8 mouse cellular contexts compared by ENCODE assay signal in the genomic region with DNA sequence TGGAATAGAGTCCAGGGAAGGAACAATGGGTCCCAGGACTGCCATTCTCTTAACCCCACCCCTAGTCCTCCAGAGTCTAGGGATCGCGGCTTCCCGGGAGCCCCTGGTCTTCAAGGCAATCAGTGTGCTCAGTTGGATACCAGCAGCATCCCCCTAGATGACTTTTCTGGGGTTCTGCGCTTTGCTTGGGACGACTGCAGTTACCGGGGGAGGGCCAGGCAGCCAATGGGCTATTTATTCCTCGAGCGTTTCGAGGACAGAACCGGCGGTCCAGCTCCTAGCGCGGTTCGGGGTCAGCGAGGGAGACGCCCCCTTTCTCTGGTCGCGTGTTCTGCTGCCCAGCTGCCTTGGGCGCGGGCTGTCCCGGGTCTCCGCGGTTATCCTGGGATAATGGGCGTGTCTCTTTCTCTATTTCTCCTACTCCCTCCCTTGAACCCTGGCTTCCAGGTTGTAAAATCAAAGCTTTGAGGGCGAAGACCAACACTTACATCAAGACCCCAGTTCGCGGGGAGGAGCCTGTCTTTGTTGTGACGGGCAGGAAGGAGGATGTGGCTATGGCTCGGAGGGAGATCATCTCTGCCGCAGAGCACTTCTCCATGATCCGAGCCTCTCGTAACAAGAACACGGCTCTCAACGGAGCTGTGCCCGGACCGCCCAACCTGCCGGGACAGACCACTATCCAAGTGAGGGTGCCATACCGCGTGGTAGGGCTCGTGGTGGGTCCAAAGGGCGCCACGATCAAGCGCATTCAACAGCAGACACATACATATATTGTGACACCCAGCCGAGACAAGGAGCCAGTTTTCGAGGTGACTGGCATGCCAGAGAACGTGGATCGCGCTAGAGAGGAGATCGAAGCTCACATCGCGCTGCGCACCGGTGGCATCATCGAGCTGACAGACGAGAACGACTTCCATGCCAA. TPM values are rescaled to one million over a fixed set of nuclear protein-coding genes. Genes with fewer than 3 reads are reported as not detected.
DNase-seq lines count a peak whose midpoint lies in the region; ATAC-seq and TF ChIP-seq lines count a peak whose summit lies in the region.

No protein-coding gene starts in this region.

- peaks cover 49% of the 10 kb centered on the region for H3K4me1 ChIP-seq in embryonic facial prominence, embryonic 10.5 days
- peaks cover 24% of the 10 kb centered on the region for H3K4me1 ChIP-seq in heart, embryonic 12.5 days (replicated peaks)
- peaks cover 14% of the 10 kb centered on the region for H3K4me1 ChIP-seq in kidney, postnatal 0 days (replicated peaks; ENCODE audit: insufficient read depth, low read length)
- no peaks in the 10 kb centered on the region for H3K4me1 ChIP-seq in liver, embryonic 14.5 days (replicated peaks; ENCODE audit: control insufficient read depth in 2 of 2, insufficient read depth in 2 of 2, low read length in 1 of 2)
- H3K4me1 ChIP-seq in neural tube, embryonic 14.5 days (ENCODE audit: control insufficient read depth, insufficient read depth, low read length): peaks cover 25% of the 10 kb centered on the region

- H3K27ac ChIP-seq in embryonic facial prominence, embryonic 10.5 days (replicated peaks): peak overlapping the region; percentile 100
- peak overlapping the region; percentile 96 for H3K27ac ChIP-seq in heart, embryonic 12.5 days (ENCODE audit: poor library complexity, severe bottlenecking)
- peak overlapping the region; percentile 96 for H3K27ac ChIP-seq in kidney, postnatal 0 days
- H3K27ac ChIP-seq in liver, embryonic 14.5 days: no peak overlapping the region
- peak overlapping the region; percentile 100 for H3K27ac ChIP-seq in neural tube, embryonic 14.5 days (ENCODE audit: low read depth, low read length)

- peaks cover 35% of the 10 kb centered on the region for H3K36me3 ChIP-seq in embryonic facial prominence, embryonic 10.5 days (replicated peaks)
- H3K36me3 ChIP-seq in heart, embryonic 12.5 days: peaks cover 18% of the 10 kb centered on the region
- no peaks in the 10 kb centered on the region for H3K36me3 ChIP-seq in kidney, postnatal 0 days (ENCODE audit: insufficient read depth, low read length)
- H3K36me3 ChIP-seq in liver, embryonic 14.5 days (replicated peaks; ENCODE audit: control insufficient read depth, insufficient read depth, low read depth): no peaks in the 10 kb centered on the region
- peaks cover 20% of the 10 kb centered on the region for H3K36me3 ChIP-seq in neural tube, embryonic 14.5 days (ENCODE audit: control insufficient read depth, insufficient read depth, low read length)

- H3K27me3 ChIP-seq in embryonic facial prominence, embryonic 10.5 days (replicated peaks; ENCODE audit: low read depth, poor library complexity, severe bottlenecking): no peaks in the 10 kb centered on the region
- H3K27me3 ChIP-seq in heart, embryonic 12.5 days (replicated peaks): no peaks in the 10 kb centered on the region
- H3K27me3 ChIP-seq in kidney, postnatal 0 days (ENCODE audit: insufficient read depth, low read length): no peaks in the 10 kb centered on the region
- peaks cover 40% of the 10 kb centered on the region for H3K27me3 ChIP-seq in liver, embryonic 14.5 days (ENCODE audit: control insufficient read depth, insufficient read depth, low read length)
- H3K27me3 ChIP-seq in neural tube, embryonic 14.5 days (ENCODE audit: control insufficient read depth, insufficient read depth, low read length): no peaks in the 10 kb centered on the region

- ATAC-seq in heart, embryonic 12.5 days (ENCODE audit: insufficient number of reproducible peaks, low FRiP score): no peak
- no peak for ATAC-seq in kidney, postnatal 0 days (replicated peaks; ENCODE audit: low FRiP score, low read depth)
- ATAC-seq in liver, embryonic 14.5 days (ENCODE audit: insufficient read depth): no peak
- no peak for ATAC-seq in neural tube, embryonic 14.5 days (ENCODE audit: low read depth)

- no peak for TF ChIP-seq CTCF in kidney, postnatal 0 days (IDR thresholded peaks at IDR 0.05; ENCODE audit: low read depth)
- TF ChIP-seq CTCF in liver, embryonic 14.5 days (IDR thresholded peaks at IDR 0.05; ENCODE audit: low read depth): no peak

- no peak for TF ChIP-seq EP300 in liver, embryonic 14.5 days (IDR thresholded peaks at IDR 0.05; ENCODE audit: low read depth)

- H3K4me3 ChIP-seq in embryonic facial prominence, embryonic 10.5 days: peak overlapping the region; percentile 100
- H3K4me3 ChIP-seq in heart, embryonic 12.5 days: peak overlapping the region; percentile 73
- H3K4me3 ChIP-seq in kidney, postnatal 0 days (replicated peaks; ENCODE audit: low read depth, low read length): peak overlapping the region; percentile 74
- peak overlapping the region; percentile 54 to 56 for H3K4me3 ChIP-seq in liver, embryonic 14.5 days (ENCODE audit: insufficient read depth in 1 of 2, low read depth in 2 of 2, low read length in 2 of 2)
- H3K4me3 ChIP-seq in neural tube, embryonic 14.5 days (ENCODE audit: low read depth, low read length): peak overlapping the region; percentile 96

- DNase-seq in B cell, adult 2 months: peak; percentile 26 to 35
- DNase-seq in adrenal gland, adult 18-20 months (ENCODE audit: low spot score in 2 of 2): peak; percentile 10 to 21
- DNase-seq in embryonic facial prominence, embryonic 10.5 days (ENCODE audit: low spot score): peak; percentile 76
- DNase-seq in kidney, postnatal 0 days (ENCODE audit: low spot score): peak; percentile 81
- no peak for DNase-seq in liver, embryonic 14.5 days (ENCODE audit: low read depth in 3 of 3, low spot score in 3 of 3)
- peak; percentile 58 to 61 for DNase-seq in thymus, postnatal 10 days (ENCODE audit: low spot score in 2 of 2)

- no peaks in the 10 kb centered on the region for H3K9me3 ChIP-seq in embryonic facial prominence, embryonic 10.5 days
- no peaks in the 10 kb centered on the region for H3K9me3 ChIP-seq in heart, embryonic 12.5 days (replicated peaks)
- no peaks in the 10 kb centered on the region for H3K9me3 ChIP-seq in kidney, postnatal 0 days (replicated peaks; ENCODE audit: low read length)
- H3K9me3 ChIP-seq in liver, embryonic 14.5 days (ENCODE audit: control insufficient read depth, low read length): no peaks in the 10 kb centered on the region
- H3K9me3 ChIP-seq in neural tube, embryonic 14.5 days (ENCODE audit: control insufficient read depth, low read length): no peaks in the 10 kb centered on the region

- WGBS in embryonic facial prominence, embryonic 10.5 days: under 1% methylated on average over 56 of the region's 56 CpGs
- under 1% methylated on average over 56 of the region's 56 CpGs for WGBS in heart, embryonic 12.5 days
- 2% methylated on average over 56 of the region's 56 CpGs for WGBS in kidney, postnatal 0 days
- 2% methylated on average over 56 of the region's 56 CpGs for WGBS in liver, embryonic 14.5 days (ENCODE audit: insufficient replicate concordance)
- WGBS in neural tube, embryonic 14.5 days: under 1% methylated on average over 56 of the region's 56 CpGs

- H3K9ac ChIP-seq in heart, embryonic 12.5 days: peak overlapping the region; percentile 93
- peak overlapping the region; percentile 88 for H3K9ac ChIP-seq in kidney, postnatal 0 days (ENCODE audit: low read depth, low read length)
- H3K9ac ChIP-seq in liver, embryonic 14.5 days (replicated peaks): no peak overlapping the region
- H3K9ac ChIP-seq in neural tube, embryonic 14.5 days (replicated peaks; ENCODE audit: low read depth, low read length): peak overlapping the region; percentile 100

- H3K4me2 ChIP-seq in heart, embryonic 12.5 days: peak overlapping the region; percentile 92
- peak overlapping the region; percentile 59 for H3K4me2 ChIP-seq in kidney, postnatal 0 days (ENCODE audit: low read length)
- H3K4me2 ChIP-seq in liver, embryonic 14.5 days (ENCODE audit: low read depth): peak overlapping the region; percentile 76
- H3K4me2 ChIP-seq in neural tube, embryonic 14.5 days (ENCODE audit: low read depth, low read length): peak overlapping the region; percentile 96

RNA-seq across cellular contexts. Expression of a gene that starts 1.4 kb away (rescaled TPM):
- total RNA-seq in adrenal gland, adult 18-20 months (2021): 1 to 10 TPM; 1.2 to 1.4 TPM
- 27.8 and 30.1 TPM in 2 replicates for polyA plus RNA-seq in embryonic facial prominence, embryonic 10.5 days (2016; fragmentation: Nextera tagmentation; extraction: Ambion mirVana)
- polyA plus RNA-seq in heart, embryonic 12.5 days (2016; fragmentation: Nextera tagmentation; extraction: Ambion mirVana): 15.6 and 17.1 TPM in 2 replicates
- polyA plus RNA-seq in kidney, postnatal 0 days (2015; fragmentation: Nextera tagmentation; extraction: Ambion mirVana): 11.2 and 11.3 TPM in 2 replicates
- polyA plus RNA-seq in liver, embryonic 14.5 days (2012; rRNA removed): 1.4 and 1.8 TPM in 2 replicates
- polyA plus RNA-seq in liver, embryonic 14.5 days (2014; fragmentation: Nextera tagmentation; extraction: Ambion mirVana): 0.48 and 0.63 TPM in 2 replicates
- 30.8 and 37.8 TPM in 2 replicates for polyA plus RNA-seq in neural tube, embryonic 14.5 days (2014; fragmentation: Nextera tagmentation; extraction: Ambion mirVana)

Comparison
In these comparisons a context has a peak if more than half of its experiments do, and no peak if none do; other contexts are left out.
1. DNase-seq: peak in B cell, adult 2 months (2 of 2), adrenal gland, adult 18-20 months (2 of 2), embryonic facial prominence, embryonic 10.5 days (single experiment), kidney, postnatal 0 days (single experiment) and thymus, postnatal 10 days (2 of 2); none in liver, embryonic 14.5 days (0 of 3).
2. Peak in every context shown above with its lines, with median percentiles within 50 percentile points of each other: H3K4me3 ChIP-seq and H3K4me2 ChIP-seq.